In the genomic region with DNA sequence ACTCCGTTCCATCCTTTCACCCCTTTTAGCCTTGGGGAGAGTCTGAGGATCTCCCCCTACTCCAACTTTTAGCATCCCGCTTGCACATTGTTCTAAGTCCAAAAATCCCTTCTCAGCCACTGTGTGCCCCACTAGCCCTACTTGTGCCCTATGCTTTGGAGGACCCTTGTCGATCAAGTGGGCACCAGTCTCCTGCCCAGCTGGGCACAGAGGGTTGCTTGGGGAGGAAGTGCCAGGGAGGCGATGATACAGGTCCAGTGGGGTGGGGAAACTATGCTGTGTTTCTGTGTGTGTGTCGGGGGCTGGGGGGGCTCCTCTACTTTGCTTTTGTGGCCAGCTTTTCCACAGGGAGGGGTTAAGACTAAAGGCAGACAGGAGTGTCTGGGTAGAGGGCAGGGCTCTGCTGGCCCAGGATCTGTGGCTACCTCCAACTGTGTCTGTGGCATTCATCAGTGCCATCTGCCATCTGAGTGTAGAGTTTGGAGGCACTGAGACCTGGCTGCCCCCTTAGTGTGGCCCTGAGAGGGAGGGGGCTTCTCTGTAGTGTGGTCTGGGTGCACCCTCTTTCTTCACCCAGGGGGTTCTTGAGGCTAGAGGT, we compare ENCODE assay signal across 8 mouse cellular contexts. TPM values are rescaled to one million over a fixed set of nuclear protein-coding genes. Genes with fewer than 3 reads are reported as not detected.
A peak's percentile ranks its signal among the peaks of the same experiment; 100 is the strongest.
DNase-seq lines count a peak whose midpoint lies in the region; ATAC-seq and TF ChIP-seq lines count a peak whose summit lies in the region.

No protein-coding gene starts in this region.

- no peak for DNase-seq in left cerebral cortex, adult 2 months (ENCODE audit: extremely low spot score in 1 of 2, low spot score in 2 of 2)
- no peak for DNase-seq in left cerebral cortex, postnatal 10 days (ENCODE audit: extremely low spot score in 1 of 2, low spot score in 2 of 2)
- DNase-seq in frontal cortex, postnatal 36 days (ENCODE audit: low spot score in 2 of 2): no peak
- no peak for DNase-seq in thymus, postnatal 0 days (ENCODE audit: low spot score)
- DNase-seq in right cerebral cortex, postnatal 10 days (ENCODE audit: low spot score in 2 of 2): no peak

- ATAC-seq in embryonic facial prominence, embryonic 15.5 days (ENCODE audit: insufficient number of reproducible peaks, low FRiP score, low TSS enrichment, low read depth): no peak
- ATAC-seq in limb, embryonic 15.5 days (ENCODE audit: insufficient number of reproducible peaks, low FRiP score, low TSS enrichment, low read depth): no peak
- no peak for ATAC-seq in neural tube, embryonic 14.5 days (ENCODE audit: low read depth)

- no peaks in the 10 kb centered on the region for H3K9me3 ChIP-seq in embryonic facial prominence, embryonic 15.5 days (replicated peaks)
- H3K9me3 ChIP-seq in limb, embryonic 15.5 days: no peaks in the 10 kb centered on the region
- H3K9me3 ChIP-seq in neural tube, embryonic 14.5 days (ENCODE audit: control insufficient read depth, low read length): no peaks in the 10 kb centered on the region

- H3K9ac ChIP-seq in embryonic facial prominence, embryonic 15.5 days: peak overlapping the region; percentile 83
- peak overlapping the region; percentile 77 for H3K9ac ChIP-seq in limb, embryonic 15.5 days
- peak overlapping the region; percentile 80; the same call in 1 of the 2 replicates for H3K9ac ChIP-seq in neural tube, embryonic 14.5 days (replicated peaks; ENCODE audit: low read depth, low read length)

- H3K27me3 ChIP-seq in embryonic facial prominence, embryonic 15.5 days: no peaks in the 10 kb centered on the region
- H3K27me3 ChIP-seq in limb, embryonic 15.5 days: peaks cover 17% of the 10 kb centered on the region; the same call in 1 of the 2 replicates
- H3K27me3 ChIP-seq in neural tube, embryonic 14.5 days (ENCODE audit: control insufficient read depth, insufficient read depth, low read length): no peaks in the 10 kb centered on the region

- H3K4me3 ChIP-seq in left cerebral cortex, adult 2 months: peak overlapping the region; percentile 81
- peak overlapping the region; percentile 86 for H3K4me3 ChIP-seq in embryonic facial prominence, embryonic 15.5 days (replicated peaks)
- peak overlapping the region; percentile 84 for H3K4me3 ChIP-seq in limb, embryonic 15.5 days
- H3K4me3 ChIP-seq in neural tube, embryonic 14.5 days (ENCODE audit: low read depth, low read length): peak overlapping the region; percentile 72

- intact Hi-C loops in left cerebral cortex, adult 2 months (cut with DNase I): loop anchor here (5.0 kb wide), 3 partner anchors 70 to 160 kb away; a partner anchor contains a TSS
- intact Hi-C loops in left cerebral cortex, postnatal 10 days (cut with DNase I): loop anchor here (5.0 kb wide), 3 partner anchors 70 to 160 kb away; a partner anchor contains a TSS

- H3K27ac ChIP-seq in left cerebral cortex, adult 2 months: no peak overlapping the region; the same call in 1 of the 2 replicates
- peak overlapping the region; percentile 90 for H3K27ac ChIP-seq in embryonic facial prominence, embryonic 15.5 days (replicated peaks)
- H3K27ac ChIP-seq in limb, embryonic 15.5 days: peak overlapping the region; percentile 89
- no peak overlapping the region for H3K27ac ChIP-seq in neural tube, embryonic 14.5 days (ENCODE audit: low read depth, low read length)

- H3K4me1 ChIP-seq in embryonic facial prominence, embryonic 15.5 days: peaks cover 73% of the 10 kb centered on the region
- peaks cover 65% of the 10 kb centered on the region for H3K4me1 ChIP-seq in limb, embryonic 15.5 days
- H3K4me1 ChIP-seq in neural tube, embryonic 14.5 days (ENCODE audit: control insufficient read depth, insufficient read depth, low read length): peaks cover 15% of the 10 kb centered on the region; the same call in 1 of the 2 replicates

- peaks cover 3% of the 10 kb centered on the region; the same call in 1 of the 2 replicates for H3K36me3 ChIP-seq in embryonic facial prominence, embryonic 15.5 days
- no peaks in the 10 kb centered on the region for H3K36me3 ChIP-seq in limb, embryonic 15.5 days
- no peaks in the 10 kb centered on the region for H3K36me3 ChIP-seq in neural tube, embryonic 14.5 days (ENCODE audit: control insufficient read depth, insufficient read depth, low read length)

- WGBS in embryonic facial prominence, embryonic 15.5 days: 15% methylated on average over 5 of the region's 5 CpGs
- 20% methylated on average over 5 of the region's 5 CpGs for WGBS in limb, embryonic 15.5 days
- WGBS in neural tube, embryonic 14.5 days: 24% methylated on average over 5 of the region's 5 CpGs

- H3K4me2 ChIP-seq in embryonic facial prominence, embryonic 15.5 days (replicated peaks): peak overlapping the region; percentile 87
- H3K4me2 ChIP-seq in limb, embryonic 15.5 days: peak overlapping the region; percentile 91
- peak overlapping the region; percentile 80 for H3K4me2 ChIP-seq in neural tube, embryonic 14.5 days (ENCODE audit: low read depth, low read length)

- TF ChIP-seq CTCF in left cerebral cortex, adult 2 months (IDR thresholded peaks at IDR 0.05): no peak

RNA-seq across cellular contexts. Expression of a gene that starts 1.4 kb away (rescaled TPM):
- total RNA-seq in left cerebral cortex, adult 2 months (2021): 10 to 100 TPM; 13.7 to 14.1 TPM
- 10 to 100 TPM; 17.2 to 24.4 TPM for total RNA-seq in left cerebral cortex, postnatal 10 days (2021)
- polyA plus RNA-seq in embryonic facial prominence, embryonic 15.5 days (2015; fragmentation: Nextera tagmentation; extraction: Ambion mirVana): 92.6 and 92.9 TPM in 2 replicates
- 63.5 and 67.2 TPM in 2 replicates for polyA plus RNA-seq in limb, embryonic 15.5 days (2015; fragmentation: Nextera tagmentation; extraction: Ambion mirVana)
- polyA plus RNA-seq in neural tube, embryonic 14.5 days (2014; fragmentation: Nextera tagmentation; extraction: Ambion mirVana): 29.9 and 38.4 TPM in 2 replicates
- 4.1 and 4.7 TPM in 2 replicates for polyA plus RNA-seq in thymus, postnatal 0 days (2015; fragmentation: Nextera tagmentation; extraction: Ambion mirVana)

Comparison
In these comparisons a context has a peak if more than half of its experiments do, and no peak if none do; other contexts are left out.
1. H3K27ac ChIP-seq: peak in embryonic facial prominence, embryonic 15.5 days (single experiment) and limb, embryonic 15.5 days (single experiment); none in left cerebral cortex, adult 2 months (single experiment) and neural tube, embryonic 14.5 days (single experiment).
2. Peak in every context shown above with its lines, with median percentiles within 50 percentile points of each other: H3K4me3 ChIP-seq, H3K4me2 ChIP-seq and H3K9ac ChIP-seq.